Mouse (Mus musculus): ENCODE measurements around the gene Tnnt2.

Gene Tnnt2

DNA sequence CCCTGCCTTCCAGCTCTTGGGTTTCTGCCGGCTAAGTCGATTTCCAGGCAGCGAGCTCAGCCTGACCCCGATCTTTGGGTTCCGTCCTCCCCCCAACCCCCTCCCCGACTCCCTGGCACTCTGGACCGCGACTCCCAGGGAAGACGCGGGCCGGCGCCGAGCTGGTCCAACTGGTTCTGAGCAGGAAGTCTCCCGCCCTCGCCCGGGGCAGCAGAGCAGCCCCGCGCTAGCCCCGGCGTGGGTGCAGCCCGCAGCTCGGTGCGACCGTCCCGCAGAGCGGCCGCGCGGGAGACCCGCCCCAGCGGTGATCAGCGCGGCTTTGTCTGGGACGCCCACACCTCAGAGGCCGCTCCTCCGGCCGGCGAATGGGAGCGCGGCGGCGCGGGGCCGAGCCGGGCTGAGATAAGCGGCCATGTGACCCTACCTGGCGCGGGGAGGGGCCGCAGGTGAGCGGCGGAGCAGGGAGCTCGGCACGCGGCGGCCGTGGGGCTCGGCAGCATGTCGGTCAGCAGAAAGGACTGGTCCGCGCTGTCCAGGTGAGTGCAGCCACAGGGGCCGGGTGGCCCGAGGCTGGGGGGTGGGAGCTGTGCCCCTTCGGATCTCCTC lies 17.6 kb upstream of the Tnnt2 start, which contains the start of gene Lad1:
Gene Lad1, plus strand, starts transcription at position 118 of the 606 bp plus-strand sequence.
- peak; percentile 39 for DNase-seq (ENCODE audit: low spot score)

- no peak for DNase-seq (ENCODE audit: low spot score)
Observed at GRCm38 (mm10) chr1:135820071-135820470, 16.1 kb upstream of the Tnnt2 start.

GRCm38 (mm10) chr1:135820736-135821364 lies 15.3 kb upstream of the Tnnt2 start:
- no peak for DNase-seq (ENCODE audit: low spot score)

DNA sequence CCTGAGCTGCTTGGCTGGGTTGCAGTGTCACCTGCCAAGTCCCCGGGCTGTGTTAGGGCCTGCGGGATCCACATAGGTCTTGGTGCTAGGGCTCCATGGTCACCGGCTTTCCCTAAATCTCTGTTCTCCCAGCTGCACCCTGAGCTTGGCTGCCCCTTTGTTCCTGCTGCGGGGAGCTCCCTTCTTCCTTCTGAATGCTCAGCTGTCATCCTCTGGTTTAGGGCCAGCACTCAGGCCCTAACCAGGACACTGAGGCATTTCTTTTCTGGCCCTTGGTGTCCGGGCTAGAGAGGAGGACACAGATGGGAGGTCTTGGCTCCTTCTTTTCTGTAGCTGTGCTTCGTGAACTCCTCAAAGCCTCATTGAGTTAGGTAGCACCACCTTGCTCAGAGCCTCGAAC lies 14.4 kb upstream of the Tnnt2 start:
- DNase-seq (ENCODE audit: low spot score): no peak

- DNase-seq (ENCODE audit: low spot score): no peak
Observed at GRCm38 (mm10) chr1:135828918-135829317, 7.2 kb upstream of the Tnnt2 start.

GRCm38 (mm10) chr1:135834206-135834859 lies 1.8 kb upstream of the Tnnt2 start:
- DNase-seq (ENCODE audit: low spot score): no peak

DNA sequence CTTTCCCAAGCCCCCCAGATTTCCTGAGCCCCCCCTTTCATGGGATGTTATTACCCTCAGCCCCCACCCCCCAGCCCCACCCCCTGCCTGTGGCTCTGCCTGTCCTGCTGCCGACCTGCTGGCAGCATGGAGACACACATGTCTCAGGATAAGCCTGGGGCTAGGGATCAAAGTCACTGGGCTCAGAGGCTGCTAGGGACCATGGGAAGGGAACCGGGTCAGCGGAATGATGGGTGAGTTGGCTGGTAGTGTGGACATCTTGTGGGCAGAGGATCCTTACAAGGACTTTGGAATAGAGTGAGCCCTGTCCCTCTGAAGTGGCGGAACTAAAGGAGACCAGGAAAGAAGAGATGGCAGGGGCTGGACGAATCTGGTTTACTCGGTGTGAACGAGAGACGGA lies 1.2 kb upstream of the Tnnt2 start:
- DNase-seq (ENCODE audit: low spot score): no peak

GRCm38 (mm10) chr1:135838626-135839025 lies 2.5 kb downstream of the Tnnt2 start:
- no peak for DNase-seq (ENCODE audit: low spot score)

DNA sequence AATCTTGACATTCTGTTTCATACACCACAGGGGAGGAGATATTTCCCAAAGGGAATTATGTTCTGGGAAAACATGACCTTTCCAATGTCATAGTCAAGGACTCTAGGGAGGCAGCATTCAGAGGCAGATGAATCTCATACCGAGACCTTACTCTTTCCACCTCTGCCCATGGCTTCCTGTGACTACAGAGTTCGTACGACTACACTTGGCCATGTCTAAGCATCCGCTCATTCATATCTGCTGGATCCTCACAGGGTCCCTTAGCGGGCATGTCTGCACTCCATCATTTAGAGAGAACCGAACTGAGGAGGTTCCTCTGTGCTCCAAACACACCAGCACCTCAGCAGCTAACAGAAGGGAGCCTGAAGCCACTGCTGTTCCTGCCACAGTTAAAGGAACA lies 2.9 kb downstream of the Tnnt2 start:
- no peak for DNase-seq (ENCODE audit: low spot score)

DNA sequence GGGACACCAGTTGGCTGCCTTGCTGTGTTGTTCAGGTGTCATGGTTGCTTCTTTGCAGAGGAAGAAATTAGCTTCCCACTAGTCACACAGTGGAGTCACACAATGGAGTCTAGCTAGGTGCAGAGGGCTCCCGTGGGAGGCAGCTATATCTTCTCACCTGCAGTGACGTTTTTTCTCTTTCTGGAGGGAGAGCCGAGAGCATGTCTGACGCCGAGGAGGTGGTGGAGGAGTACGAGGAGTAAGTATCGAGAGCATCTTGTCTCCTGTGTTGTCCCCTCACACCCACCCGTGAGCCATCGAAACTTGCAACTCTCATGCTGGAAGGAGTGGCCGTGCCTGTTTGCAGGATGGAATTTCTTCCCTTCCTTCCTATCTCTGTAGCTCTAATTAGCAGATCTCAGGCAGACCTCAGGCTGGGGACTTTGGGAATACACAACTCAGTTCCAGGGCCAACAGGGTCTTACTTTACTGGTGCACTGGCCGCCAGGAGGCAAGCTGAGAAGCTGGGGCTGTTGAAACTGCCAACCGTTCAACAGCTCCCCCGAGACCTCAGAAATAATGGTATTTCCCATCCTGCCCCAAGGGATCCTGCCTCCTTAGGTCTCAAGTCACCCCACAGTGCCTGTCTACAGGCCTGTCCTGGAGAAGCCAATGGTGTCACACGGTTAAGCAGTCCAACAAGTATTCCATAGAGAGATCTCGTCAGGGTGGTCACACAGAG lies 4.7 kb downstream of the Tnnt2 start:
- DNase-seq (ENCODE audit: low spot score): no peak

- DNase-seq (ENCODE audit: low spot score): no peak
Observed at GRCm38 (mm10) chr1:135843519-135844262, 7.5 kb downstream of the Tnnt2 start.

DNA sequence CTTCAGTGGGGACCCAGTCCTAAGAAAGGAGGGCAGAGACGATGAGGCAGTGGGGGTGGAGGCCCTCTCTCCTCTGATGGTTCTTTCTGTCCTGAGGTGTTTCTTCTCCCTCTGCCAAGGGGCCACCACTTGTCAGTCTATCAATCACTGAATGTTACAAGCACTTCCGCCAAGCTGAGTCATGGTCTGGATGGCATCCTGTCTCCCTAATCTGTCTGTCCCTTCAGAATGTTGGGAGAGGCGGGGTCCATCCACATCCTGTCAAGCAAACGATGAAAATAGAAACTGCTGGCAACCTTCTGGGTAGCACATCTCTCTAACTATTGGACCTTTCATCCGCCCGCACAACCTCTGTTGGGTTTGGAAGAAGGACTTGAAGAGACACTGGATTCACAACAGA lies 8.3 kb downstream of the Tnnt2 start:
- no peak for DNase-seq (ENCODE audit: low spot score)

- no peak for DNase-seq (ENCODE audit: low spot score)
Observed at GRCm38 (mm10) chr1:135846632-135847031, 10.5 kb downstream of the Tnnt2 start.

DNA sequence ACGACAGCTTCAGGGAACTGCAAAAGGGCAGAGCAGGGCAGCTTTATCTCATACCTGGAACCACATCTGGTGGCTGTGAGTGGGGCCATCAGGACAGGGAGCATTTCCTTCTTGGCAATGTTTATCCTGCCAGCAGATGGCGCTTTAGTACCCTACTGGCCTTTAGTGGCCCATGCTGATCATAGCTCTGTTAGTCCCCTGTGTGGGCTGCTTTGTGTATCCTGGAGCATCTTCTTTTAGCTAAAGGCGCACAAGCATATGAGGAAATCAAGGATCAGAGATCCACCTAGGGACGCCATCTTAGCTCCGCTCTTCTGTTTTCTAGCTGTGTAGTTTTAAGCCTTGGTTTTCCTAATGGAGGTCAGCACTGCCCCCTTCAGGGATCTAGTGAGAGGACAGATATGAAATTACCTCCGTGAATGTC lies 11.0 kb downstream of the Tnnt2 start:
- no peak for DNase-seq (ENCODE audit: low spot score)

DNA sequence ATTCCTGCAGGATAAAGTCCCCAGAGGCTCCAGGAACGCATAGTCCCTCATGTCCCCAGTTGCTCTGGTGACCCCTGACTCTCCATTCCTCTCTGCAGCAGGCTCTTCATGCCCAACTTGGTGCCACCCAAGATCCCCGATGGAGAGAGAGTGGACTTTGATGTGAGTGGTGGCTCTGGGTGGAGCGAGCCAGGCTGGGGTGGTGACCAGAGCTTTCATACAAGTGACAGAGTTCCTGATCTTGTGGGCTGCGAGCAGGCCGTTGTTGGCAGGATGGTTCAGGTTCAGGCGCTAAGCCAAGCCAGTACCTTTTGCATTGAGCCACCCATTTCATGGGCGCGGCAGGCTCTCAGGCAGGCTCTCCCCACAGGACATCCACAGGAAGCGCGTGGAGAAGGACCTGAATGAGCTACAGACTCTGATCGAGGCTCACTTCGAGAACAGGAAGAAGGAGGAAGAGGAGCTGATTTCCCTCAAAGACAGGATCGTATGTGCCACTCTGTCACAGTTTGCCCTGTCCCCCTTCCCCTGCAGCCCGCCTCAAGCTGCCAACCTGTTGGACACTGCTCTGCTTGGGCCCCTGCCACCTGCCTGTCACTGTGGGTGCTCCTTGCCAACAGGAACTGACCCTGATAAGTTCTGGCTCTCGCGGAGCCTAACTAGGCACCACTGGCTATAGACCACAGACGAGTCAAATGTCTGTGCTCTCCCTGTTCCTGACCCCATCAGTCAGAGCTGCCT lies 11.6 kb downstream of the Tnnt2 start:
- DNase-seq (ENCODE audit: low spot score): no peak

- peak; percentile 43 for DNase-seq (ENCODE audit: low spot score)
Observed at GRCm38 (mm10) chr1:135850722-135851512, 14.8 kb downstream of the Tnnt2 start.

- DNase-seq (ENCODE audit: low spot score): no peak
Observed at GRCm38 (mm10) chr1:135852044-135852756, 16.0 kb downstream of the Tnnt2 start.

DNA sequence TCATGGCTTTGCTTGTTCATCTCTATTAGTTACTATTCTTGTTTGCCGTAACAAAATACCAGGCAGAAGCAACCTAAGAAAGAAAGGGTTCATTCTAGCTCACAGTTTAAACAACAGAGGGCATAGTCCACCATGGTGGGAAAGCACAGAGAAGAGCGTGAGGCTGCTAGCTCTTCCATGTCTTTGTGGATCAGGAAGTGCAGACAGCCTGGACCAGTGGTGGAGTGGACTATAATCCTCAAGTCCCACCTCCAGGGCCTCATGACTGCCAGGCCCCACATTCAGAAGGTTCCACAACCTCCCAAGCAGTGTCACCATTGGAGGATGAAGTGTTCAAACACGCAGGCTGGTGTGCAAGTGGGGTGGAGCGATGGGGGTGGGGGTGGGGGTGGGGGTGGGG lies 17.0 kb downstream of the Tnnt2 start:
- DNase-seq (ENCODE audit: low spot score): no peak

GRCm38 (mm10) chr1:135854591-135855343 lies 18.6 kb downstream of the Tnnt2 start:
- DNase-seq (ENCODE audit: low spot score): no peak
